Mouse (Mus musculus): ENCODE results near the gene Dock10. TPM values are rescaled to one million over a fixed set of nuclear protein-coding genes. Genes with fewer than 3 reads are reported as not detected.

Dock10 gene
- polyA plus RNA-seq, 1 experiment = 0.04 TPM

GRCm38 (mm10) chr1:80459477-80459876, 298.9 kb downstream of the Dock10 start:
- H3K79me2 ChIP-seq (ENCODE audit: control insufficient read depth, insufficient read depth) = no peaks in the 10 kb centered on the region
- no peak overlapping the region for H3K4me2 ChIP-seq (ENCODE audit: low read depth)
- no peaks in the 10 kb centered on the region for H3K36me3 ChIP-seq (ENCODE audit: control insufficient read depth, insufficient read depth)
- no peak for TF ChIP-seq REST (IDR thresholded peaks at IDR 0.05; ENCODE audit: insufficient read depth, insufficient read length)
- TF ChIP-seq MYOD1 (IDR thresholded peaks at IDR 0.05; ENCODE audit: control insufficient read depth in 1 of 3, insufficient read length in 2 of 3, low read depth in 2 of 3) = no peak
- TF ChIP-seq MYOG (IDR thresholded peaks at IDR 0.05; ENCODE audit: control insufficient read depth in 1 of 3, insufficient read depth in 1 of 3, insufficient read length in 2 of 3, low read depth in 2 of 3) = no peak
- TF ChIP-seq E2F4 (IDR thresholded peaks at IDR 0.05; ENCODE audit: insufficient read depth) = no peak
- TF ChIP-seq MAX (IDR thresholded peaks at IDR 0.05; ENCODE audit: low read depth) = no peak
- no peaks in the 10 kb centered on the region for H3K27me3 ChIP-seq (ENCODE audit: control insufficient read depth, insufficient read depth, insufficient read length)
- H3ac ChIP-seq (ENCODE audit: control insufficient read depth, insufficient read length) = no peak overlapping the region
- H3K4me3 ChIP-seq = no peak overlapping the region

DNA sequence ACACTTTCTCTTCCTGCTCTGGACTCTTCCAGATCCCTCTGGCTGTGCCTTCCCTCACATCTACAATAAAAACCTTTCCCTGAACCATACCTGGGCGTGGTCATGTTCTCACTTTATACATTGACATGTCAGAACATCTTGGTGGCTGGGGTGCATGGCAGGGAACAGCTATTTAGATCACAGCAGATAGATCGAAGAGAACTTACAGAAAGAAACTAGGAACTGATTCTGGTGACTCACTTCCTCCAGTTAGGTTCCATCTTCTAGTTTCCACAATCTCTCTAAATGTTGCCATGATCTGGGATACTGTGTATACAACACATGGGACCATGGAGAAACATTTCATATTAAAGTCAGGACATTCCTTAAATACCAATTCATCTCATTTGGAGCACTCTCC, 304.4 kb downstream of the Dock10 start:
- H3K79me2 ChIP-seq (ENCODE audit: control insufficient read depth, insufficient read depth) = no peaks in the 10 kb centered on the region
- H3K4me3 ChIP-seq = no peak overlapping the region
- no peaks in the 10 kb centered on the region for H3K36me3 ChIP-seq (ENCODE audit: control insufficient read depth, insufficient read depth)
- H3K27me3 ChIP-seq (ENCODE audit: control insufficient read depth, insufficient read depth, insufficient read length) = no peaks in the 10 kb centered on the region
- no peak for TF ChIP-seq MYOG (IDR thresholded peaks at IDR 0.05; ENCODE audit: control insufficient read depth in 1 of 3, insufficient read depth in 1 of 3, insufficient read length in 2 of 3, low read depth in 2 of 3)
- TF ChIP-seq POLR2A (IDR thresholded peaks at IDR 0.05; ENCODE audit: insufficient read length, low read depth) = no peak
- TF ChIP-seq CEBPB (IDR thresholded peaks at IDR 0.05; ENCODE audit: insufficient read depth, poor library complexity, severe bottlenecking) = no peak
- no peak for TF ChIP-seq TCF3 (IDR thresholded peaks at IDR 0.05; ENCODE audit: insufficient read length, low read depth)
- TF ChIP-seq MAX (IDR thresholded peaks at IDR 0.05; ENCODE audit: low read depth) = no peak
- no peak for TF ChIP-seq REST (IDR thresholded peaks at IDR 0.05; ENCODE audit: insufficient read depth, insufficient read length)
- TF ChIP-seq SRF (IDR thresholded peaks at IDR 0.05; ENCODE audit: control insufficient read depth, insufficient read length, low read depth) = no peak
- no peak for TF ChIP-seq TCF12 (IDR thresholded peaks at IDR 0.05; ENCODE audit: insufficient read depth, poor library complexity, severe bottlenecking)
- TF ChIP-seq MYOD1 (IDR thresholded peaks at IDR 0.05; ENCODE audit: control insufficient read depth in 1 of 3, insufficient read length in 2 of 3, low read depth in 2 of 3) = no peak
- TF ChIP-seq E2F4 (IDR thresholded peaks at IDR 0.05; ENCODE audit: insufficient read depth) = no peak
- TF ChIP-seq POLR2AphosphoS2 (IDR thresholded peaks at IDR 0.05; ENCODE audit: insufficient read length, low read depth) = no peak
- no peak for TF ChIP-seq USF1 (IDR thresholded peaks at IDR 0.05; ENCODE audit: low read depth)
- H3K4me2 ChIP-seq (ENCODE audit: low read depth) = no peak overlapping the region
- no peak overlapping the region for H3ac ChIP-seq (ENCODE audit: control insufficient read depth, insufficient read length)

DNA sequence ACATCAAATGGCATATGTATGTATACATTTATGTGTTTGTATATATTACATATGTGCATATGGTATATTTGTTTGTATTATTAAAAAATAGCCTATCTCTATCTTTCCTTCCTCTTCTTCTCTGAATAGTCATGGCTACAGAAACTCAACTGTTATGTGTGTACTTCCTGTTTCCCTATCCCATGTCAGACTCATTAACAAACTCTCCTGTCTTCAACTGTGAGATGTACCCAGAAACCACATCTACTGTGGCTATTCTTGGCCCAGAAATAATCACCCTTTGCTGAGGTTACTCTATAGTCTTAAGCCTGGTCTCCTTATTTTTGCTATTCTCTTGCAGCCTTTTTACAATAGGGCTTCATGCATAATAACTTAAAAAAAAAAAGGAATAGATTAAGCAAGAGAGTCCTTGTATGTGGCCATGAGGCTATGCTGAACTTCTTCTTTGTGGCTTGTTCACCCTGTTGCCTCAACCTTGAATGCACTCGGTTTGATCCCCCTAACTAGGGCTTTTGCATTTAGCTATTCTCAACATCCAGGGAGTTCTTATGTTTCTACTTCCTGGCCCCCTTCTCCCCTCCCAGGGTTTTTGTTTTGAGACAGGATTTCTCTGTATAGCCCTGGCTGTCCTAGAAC, 306.3 kb downstream of the Dock10 start:
- Histone ChIP-seq H3K4me3 (no peak overlapping the region), H3ac (ENCODE audit: control insufficient read depth, insufficient read length) (no peak overlapping the region), H3K27me3 (ENCODE audit: control insufficient read depth, insufficient read depth, insufficient read length) (no peaks in the 10 kb centered on the region), H3K4me2 (ENCODE audit: low read depth) (no peak overlapping the region), H3K79me2 (ENCODE audit: control insufficient read depth, insufficient read depth) (no peaks in the 10 kb centered on the region), H3K36me3 (ENCODE audit: control insufficient read depth, insufficient read depth) (no peaks in the 10 kb centered on the region)
- TF ChIP-seq E2F4 (IDR thresholded peaks at IDR 0.05; ENCODE audit: insufficient read depth) = no peak
- no peak for TF ChIP-seq MAX (IDR thresholded peaks at IDR 0.05; ENCODE audit: low read depth)
- no peak for TF ChIP-seq POLR2AphosphoS2 (IDR thresholded peaks at IDR 0.05; ENCODE audit: insufficient read length, low read depth)
- no peak for TF ChIP-seq USF1 (IDR thresholded peaks at IDR 0.05; ENCODE audit: low read depth)
- TF ChIP-seq CEBPB (IDR thresholded peaks at IDR 0.05; ENCODE audit: insufficient read depth, poor library complexity, severe bottlenecking) = no peak
- TF ChIP-seq REST (IDR thresholded peaks at IDR 0.05; ENCODE audit: insufficient read depth, insufficient read length) = no peak
- no peak for TF ChIP-seq TCF3 (IDR thresholded peaks at IDR 0.05; ENCODE audit: insufficient read length, low read depth)
- no peak for TF ChIP-seq POLR2A (IDR thresholded peaks at IDR 0.05; ENCODE audit: insufficient read length, low read depth)
- TF ChIP-seq MYOD1 (IDR thresholded peaks at IDR 0.05; ENCODE audit: control insufficient read depth in 1 of 3, insufficient read length in 2 of 3, low read depth in 2 of 3) = no peak
- no peak for TF ChIP-seq MYOG (IDR thresholded peaks at IDR 0.05; ENCODE audit: control insufficient read depth in 1 of 3, insufficient read depth in 1 of 3, insufficient read length in 2 of 3, low read depth in 2 of 3)
- TF ChIP-seq SRF (IDR thresholded peaks at IDR 0.05; ENCODE audit: control insufficient read depth, insufficient read length, low read depth) = no peak
